Mouse (Mus musculus): ENCODE measurements around the gene Alpl.

GRCm38 (mm10) chr4:137797038-137797437 lies 854 bp upstream of the Alpl start:
- TF ChIP-seq CTCF (conservative IDR thresholded peaks at IDR 0.05; ENCODE audit: low read length) (no peak), NANOG (IDR thresholded peaks at IDR 0.05; ENCODE audit: borderline replicate concordance, low read length) (no peak)

Data from E14TG2a.4 (cell line).